Mouse (Mus musculus) spleen, postnatal 10 days (tissue): ENCODE data around the gene Tubb1.

Experiments
- DNase-seq, 2 experiments: peaks; one replicate each; pipeline ENCODE4 v3.0.0; 2021 to 2022; ENCODE audit warnings: low spot score in 2 of 2

Gene Tubb1

GRCm38 (mm10) chr2:174502831-174503460, 52.5 kb downstream of the Tubb1 start:
- DNase-seq: no peak
